Mouse (Mus musculus): Measurements from ENCODE around the gene Vmn2r47. TPM values are rescaled to one million over a fixed set of nuclear protein-coding genes. Genes with fewer than 3 reads are reported as not detected.
"Not testable (repeated sequence)": the region's sequence is repeated elsewhere in the genome, so short reads cannot be mapped to it uniquely, and the experiment has no call there.

Gene Vmn2r47
- polyA plus RNA-seq (2015; fragmentation: Nextera tagmentation; extraction: Ambion mirVana): not detected in 2 replicates

DNA sequence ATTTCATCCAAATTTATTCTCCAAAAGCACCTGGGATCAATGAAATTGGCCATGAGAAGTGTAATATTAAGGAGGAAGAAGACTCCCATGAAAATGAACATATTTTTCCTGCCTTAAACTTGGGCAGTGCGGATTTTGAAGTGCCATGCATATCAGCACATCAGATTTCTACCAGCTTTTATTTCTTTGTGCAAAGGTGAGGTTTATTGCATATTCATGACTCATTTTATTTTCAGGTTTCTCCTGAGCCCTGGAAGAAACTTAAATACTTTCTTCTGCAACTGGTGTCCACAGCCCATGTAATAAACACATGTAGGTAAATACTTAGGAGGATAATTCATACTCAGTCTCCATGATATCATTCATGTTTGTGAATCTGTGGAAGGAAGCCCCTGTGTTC, at the start of gene Vmn2r47:
Gene Vmn2r47 (minus strand): TSS at position 101 of the 400 bp plus-strand sequence.
- H3K4me1 ChIP-seq; H3K27ac ChIP-seq (replicated peaks); ATAC-seq (replicated peaks); H3K9me3 ChIP-seq; H3K9ac ChIP-seq (replicated peaks); H3K4me2 ChIP-seq (replicated peaks); H3K36me3 ChIP-seq; H3K4me3 ChIP-seq; H3K27me3 ChIP-seq: not testable (repeated sequence)
- no CpG with 5 or more reads among the region's 1 CpGs for WGBS

DNA sequence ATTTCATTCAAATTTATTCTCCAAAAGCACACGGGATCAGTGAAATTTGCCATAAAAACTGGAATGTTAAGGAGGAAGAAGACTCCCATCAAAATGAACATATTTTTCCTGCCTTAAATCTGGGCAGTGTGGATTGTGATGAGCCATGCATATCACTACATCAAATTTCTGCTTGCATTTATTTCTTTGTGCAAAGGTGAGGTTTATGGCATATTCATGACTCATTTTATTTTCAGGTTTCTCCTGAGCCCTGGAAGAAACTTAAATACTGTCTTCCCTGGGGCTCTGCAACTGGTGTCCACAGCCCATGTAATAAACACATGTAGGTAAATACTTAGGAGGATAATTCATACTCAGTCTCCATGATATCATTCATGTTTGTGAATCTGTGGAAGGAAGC, 70.7 kb downstream of the Vmn2r47 start, which contains the start of gene Vmn2r46:
Gene Vmn2r46 (minus strand): TSS at position 101 of the 400 bp plus-strand sequence.
- WGBS: no CpG with 5 or more reads among the region's 1 CpGs
- not testable (repeated sequence) for ATAC-seq (replicated peaks); H3K4me3 ChIP-seq; H3K4me2 ChIP-seq (replicated peaks); H3K36me3 ChIP-seq; H3K4me1 ChIP-seq; H3K9ac ChIP-seq (replicated peaks); H3K27me3 ChIP-seq; H3K27ac ChIP-seq (replicated peaks); H3K9me3 ChIP-seq

Other genes with a start within 250 kb of the Vmn2r47 start
- gene Vmn2r46, start 70.8 kb downstream of the Vmn2r47 start, polyA plus RNA-seq (2015; fragmentation: Nextera tagmentation; extraction: Ambion mirVana): not detected in 2 replicates
- not detected in 2 replicates for gene Vmn2r48, start 112.3 kb upstream of the Vmn2r47 start, polyA plus RNA-seq (2015; fragmentation: Nextera tagmentation; extraction: Ambion mirVana)
- gene Vmn2r49, start 150.9 kb upstream of the Vmn2r47 start, polyA plus RNA-seq (2015; fragmentation: Nextera tagmentation; extraction: Ambion mirVana): not detected in 2 replicates
- gene Vmn2r50, start 212.0 kb upstream of the Vmn2r47 start, polyA plus RNA-seq (2015; fragmentation: Nextera tagmentation; extraction: Ambion mirVana): not detected in 2 replicates